Mouse (Mus musculus): ENCODE measurements around the gene Naif1.

- TF ChIP-seq POLR2A (IDR thresholded peaks at IDR 0.05; ENCODE audit: extremely low read depth, insufficient read depth, low read length) (no peak), CTCF (IDR thresholded peaks at IDR 0.05; ENCODE audit: low read depth, low read length) (no peak)
These were observed 1.8 kb upstream of the Naif1 start for GRCm38 (mm10) chr2:32448480-32448879.

Measured in liver, adult 2 months (tissue).